Mouse (Mus musculus) MEL (cell line): ENCODE data around the gene Pigt. TPM values are rescaled to one million over a fixed set of nuclear protein-coding genes. Genes with fewer than 3 reads are reported as not detected.
A peak's percentile ranks its signal among the peaks of the same experiment; 100 is the strongest.

Experiments
- DNase-seq: peaks from one replicate; pipeline ENCODE4 v3.0.0; 2011; ENCODE audit warnings: low read depth, low spot score
- H3K27ac ChIP-seq: 2 replicates; pipeline ENCODE4 v1.5.1; 2012; ENCODE audit warnings: low read depth, mild to moderate bottlenecking, control low read depth, low read length, moderate library complexity; ENCODE audit not compliant: control insufficient read depth
- H3K27me3 ChIP-seq, 2 experiments: fragments of 150-350 bp in 1 of 2; sonication (generic) in 1 of 2; 2 replicates each; pipeline ENCODE4 v1.6.1; 2012; ENCODE audit warnings: low read length in 2 of 2, mild to moderate bottlenecking in 2 of 2, improper control_type of control experiment in 1 of 2, moderate library complexity in 1 of 2; ENCODE audit not compliant: insufficient read depth in 2 of 2, control insufficient read depth in 1 of 2
- H3K36me3 ChIP-seq, 2 experiments: 2 replicates each; pipeline ENCODE4 v1.6.1; 2012 to 2014; ENCODE audit warnings: low read length in 2 of 2, improper control_type of control experiment in 1 of 2, inconsistent platforms in 1 of 2, mild to moderate bottlenecking in 1 of 2; ENCODE audit not compliant: insufficient read depth in 2 of 2, control insufficient read depth in 1 of 2
- H3K4me1 ChIP-seq, 2 experiments: fragments of 150-350 bp in 1 of 2; sonication (generic) in 1 of 2; 2 replicates each; pipeline ENCODE4 v1.6.1; 2012; ENCODE audit warnings: low read length in 2 of 2, improper control_type of control experiment in 1 of 2, mild to moderate bottlenecking in 1 of 2; ENCODE audit not compliant: insufficient read depth in 2 of 2, control insufficient read depth in 1 of 2
- H3K4me3 ChIP-seq, 2 experiments: fragments of 150-350 bp in 1 of 2; sonication (generic) in 1 of 2; 2 replicates each; pipeline ENCODE4 v1.5.1; 2012; ENCODE audit warnings: low read depth in 2 of 2, low read length in 2 of 2, mild to moderate bottlenecking in 2 of 2, moderate library complexity in 2 of 2, control low read depth in 1 of 2, improper control_type of control experiment in 1 of 2; ENCODE audit not compliant: control insufficient read depth in 1 of 2, insufficient read depth in 1 of 2
- H3K79me2 ChIP-seq: 2 replicates; pipeline ENCODE4 v1.6.1; 2012; ENCODE audit warnings: mild to moderate bottlenecking, low read length, moderate library complexity; ENCODE audit not compliant: control insufficient read depth, poor library complexity, insufficient read depth
- H3K9ac ChIP-seq: 2 replicates; pipeline ENCODE4 v1.6.1; 2012; ENCODE audit warnings: low read depth, mild to moderate bottlenecking, control low read depth, low read length, moderate library complexity; ENCODE audit not compliant: control insufficient read depth, poor library complexity, severe bottlenecking
- H3K9me3 ChIP-seq: fragments of 150-350 bp; sonication (generic); replicated peaks from 2 replicates; pipeline ENCODE4 v1.6.1; 2012; ENCODE audit warnings: mild to moderate bottlenecking, low read length, improper control_type of control experiment, moderate library complexity; ENCODE audit not compliant: insufficient read depth
- BHLHE40 ChIP-seq: IDR thresholded peaks from 2 replicates; pipeline ENCODE4 v1.6.1; 2012; ENCODE audit warnings: low read depth, mild to moderate bottlenecking, inconsistent platforms, low read length, improper control_type of control experiment, borderline replicate concordance
- CHD1 ChIP-seq: IDR thresholded peaks from 2 replicates; pipeline ENCODE4 v1.6.1; 2012; ENCODE audit warnings: low read depth, mild to moderate bottlenecking, inconsistent platforms, low read length, improper control_type of control experiment
- CHD2 ChIP-seq: IDR thresholded peaks from 2 replicates; pipeline ENCODE4 v1.6.1; 2011; ENCODE audit warnings: low read length, improper control_type of control experiment
- CTCF ChIP-seq, 3 experiments: IDR thresholded peaks in 2 of 3; conservative IDR thresholded peaks in 1 of 3; 2 replicates each; pipeline ENCODE4 v1.5.1; 2011 to 2012; ENCODE audit warnings: low read length in 3 of 3, low read depth in 2 of 3, mild to moderate bottlenecking in 2 of 3, improper control_type of control experiment in 1 of 3, inconsistent platforms in 1 of 3, mixed read lengths in 1 of 3, moderate library complexity in 1 of 3; ENCODE audit not compliant: control insufficient read depth in 1 of 3, insufficient read depth in 1 of 3, poor library complexity in 1 of 3, severe bottlenecking in 1 of 3
- E2F4 ChIP-seq: IDR thresholded peaks from 2 replicates; pipeline ENCODE4 v1.6.1; 2011; ENCODE audit warnings: low read depth, low read length, improper control_type of control experiment, borderline replicate concordance
- ELF1 ChIP-seq: IDR thresholded peaks from 2 replicates; pipeline ENCODE4 v1.6.1; 2014; ENCODE audit warnings: low read depth, mild to moderate bottlenecking, inconsistent platforms, low read length, improper control_type of control experiment, moderate library complexity
- EP300 ChIP-seq, 2 experiments: IDR thresholded peaks; 2 replicates each; pipeline ENCODE4 v1.6.1; 2011; ENCODE audit warnings: improper control_type of control experiment in 2 of 2, low read length in 2 of 2, low read depth in 1 of 2, mild to moderate bottlenecking in 1 of 2
- GABPA ChIP-seq: IDR thresholded peaks from 2 replicates; pipeline ENCODE4 v1.6.1; 2012; ENCODE audit warnings: low read depth, mild to moderate bottlenecking, inconsistent platforms, low read length, improper control_type of control experiment, moderate library complexity
- HCFC1 ChIP-seq: IDR thresholded peaks from 2 replicates; pipeline ENCODE4 v1.6.1; 2012; ENCODE audit warnings: low read depth, mild to moderate bottlenecking, inconsistent platforms, low read length, improper control_type of control experiment, moderate library complexity
- MAFK ChIP-seq: IDR thresholded peaks from 2 replicates; pipeline ENCODE4 v1.6.1; 2011; ENCODE audit warnings: low read depth, mild to moderate bottlenecking, low read length, improper control_type of control experiment, borderline replicate concordance
- MAX ChIP-seq: IDR thresholded peaks from 2 replicates; pipeline ENCODE4 v1.6.1; 2011; ENCODE audit warnings: low read length, improper control_type of control experiment
- MAZ ChIP-seq: IDR thresholded peaks from 2 replicates; pipeline ENCODE4 v1.6.1; 2012; ENCODE audit warnings: low read depth, mild to moderate bottlenecking, inconsistent platforms, low read length, improper control_type of control experiment
- MXI1 ChIP-seq: IDR thresholded peaks from 2 replicates; pipeline ENCODE4 v1.6.1; 2011; ENCODE audit warnings: mild to moderate bottlenecking, low read depth, low read length, improper control_type of control experiment
- MYB ChIP-seq: IDR thresholded peaks from 2 replicates; pipeline ENCODE4 v1.6.1; 2011; ENCODE audit warnings: mild to moderate bottlenecking, low read depth, low read length, improper control_type of control experiment
- MYC ChIP-seq: IDR thresholded peaks from 2 replicates; pipeline ENCODE4 v1.6.1; 2011; ENCODE audit warnings: low read depth, mild to moderate bottlenecking, low read length, improper control_type of control experiment, moderate library complexity
- NELFE ChIP-seq: IDR thresholded peaks from 2 replicates; pipeline ENCODE4 v1.6.1; 2011; ENCODE audit warnings: low read depth, low read length, improper control_type of control experiment
- NRF1 ChIP-seq: IDR thresholded peaks from 2 replicates; pipeline ENCODE4 v1.6.1; 2014; ENCODE audit warnings: low read depth, mild to moderate bottlenecking, inconsistent platforms, low read length, improper control_type of control experiment, moderate library complexity; ENCODE audit not compliant: poor library complexity, insufficient read depth, severe bottlenecking
- POLR2A ChIP-seq, 2 experiments: IDR thresholded peaks; 2 replicates each; pipeline ENCODE4 v1.6.1; 2011 to 2012; ENCODE audit warnings: low read length in 2 of 2, mild to moderate bottlenecking in 2 of 2, control low read depth in 1 of 2, improper control_type of control experiment in 1 of 2, low read depth in 1 of 2, moderate library complexity in 1 of 2; ENCODE audit not compliant: control insufficient read depth in 1 of 2, insufficient read depth in 1 of 2, poor library complexity in 1 of 2
- POLR2AphosphoS2 ChIP-seq: IDR thresholded peaks from 2 replicates; pipeline ENCODE4 v1.6.1; 2011; ENCODE audit warnings: low read length, improper control_type of control experiment
- POLR2AphosphoS5 ChIP-seq: IDR thresholded peaks from 2 replicates; pipeline ENCODE4 v1.6.1; 2012; ENCODE audit warnings: low read depth, borderline replicate concordance, mild to moderate bottlenecking, inconsistent platforms, low read length, moderate library complexity, mixed read lengths
- RAD21 ChIP-seq: IDR thresholded peaks from 2 replicates; pipeline ENCODE4 v1.6.1; 2011; ENCODE audit warnings: mild to moderate bottlenecking, low read depth, low read length, improper control_type of control experiment
- SIN3A ChIP-seq: IDR thresholded peaks from 2 replicates; pipeline ENCODE4 v1.6.1; 2012; ENCODE audit warnings: low read length, improper control_type of control experiment, inconsistent platforms
- SMC3 ChIP-seq: IDR thresholded peaks from 2 replicates; pipeline ENCODE4 v1.6.1; 2011; ENCODE audit warnings: low read depth, low read length, improper control_type of control experiment
- TAL1 ChIP-seq: IDR thresholded peaks from 2 replicates; pipeline ENCODE4 v1.6.1; 2012; ENCODE audit warnings: mild to moderate bottlenecking, inconsistent platforms, low read length, moderate library complexity, mixed read lengths
- TBP ChIP-seq: IDR thresholded peaks from 2 replicates; pipeline ENCODE4 v1.8.0; 2011; ENCODE audit warnings: low read depth, low read length, improper control_type of control experiment
- USF1 ChIP-seq: IDR thresholded peaks from 2 replicates; pipeline ENCODE4 v1.6.1; 2014; ENCODE audit warnings: low read depth, mild to moderate bottlenecking, inconsistent platforms, low read length, improper control_type of control experiment, moderate library complexity
- ZC3H11A ChIP-seq: IDR thresholded peaks from 2 replicates; pipeline ENCODE4 v1.6.1; 2012; ENCODE audit warnings: low read depth, mild to moderate bottlenecking, inconsistent platforms, low read length, improper control_type of control experiment
- ZMIZ1 ChIP-seq: IDR thresholded peaks from 2 replicates; pipeline ENCODE4 v1.6.1; 2012; ENCODE audit warnings: low read depth, mild to moderate bottlenecking, inconsistent platforms, low read length, improper control_type of control experiment, moderate library complexity
- polyA plus RNA-seq, 2 experiments: library from polyadenylated mRNA; stranded (reverse) in 1 of 2; unstranded in 1 of 2; fragments of >175 nt in 1 of 2; fragments of >200 nt in 1 of 2; gene quantifications; 2 replicates each; pipeline versions ENCODE4 v1.2.1 to v1.2.4; 2012; ENCODE audit warnings: low replicate concordance in 2 of 2, low read depth in 1 of 2; ENCODE audit not compliant: insufficient read length in 2 of 2, insufficient read depth in 1 of 2, missing spikeins in 1 of 2
- total RNA-seq: library from RNA; depleted of rRNA; stranded (reverse); fragments of 300-350 nt; gene quantifications from 2 replicates; pipeline ENCODE4 v1.2.3, GENCODE M21; 2012

The Pigt gene
- total and polyA plus RNA-seq, 3 experiments, result 39.8 to 115 TPM; not detected in 1

- peak; percentile 85 for DNase-seq
- no peak for TF ChIP-seq GABPA
- TF ChIP-seq RAD21, result peak; percentile 52
- no peak for TF ChIP-seq TAL1
- no peak for TF ChIP-seq NRF1
- no peak for TF ChIP-seq CHD2
- no peak for TF ChIP-seq MYB
- no peak for TF ChIP-seq MAZ
- TF ChIP-seq USF1, result no peak
- TF ChIP-seq ZMIZ1, result no peak
- no peak for TF ChIP-seq E2F4
- TF ChIP-seq SIN3A, result no peak
- no peak for TF ChIP-seq POLR2A (IDR thresholded peaks at IDR 0.05; ENCODE audit: control insufficient read depth in 1 of 2, insufficient read depth in 1 of 2, low read depth in 1 of 2, low read length in 2 of 2, poor library complexity in 1 of 2)
- no peak for TF ChIP-seq BHLHE40
- no peak for TF ChIP-seq NELFE
- TF ChIP-seq CHD1, result no peak
- peak; percentile 57 for TF ChIP-seq SMC3
- no peak for TF ChIP-seq ELF1
- no peak for TF ChIP-seq TBP
- TF ChIP-seq MAFK, result no peak
- TF ChIP-seq CTCF (IDR thresholded peaks at IDR 0.05 in 2 of 3, conservative IDR thresholded peaks at IDR 0.05 in 1 of 3; ENCODE audit: control insufficient read depth in 1 of 3, insufficient read depth in 1 of 3, low read depth in 2 of 3, low read length in 3 of 3, poor library complexity in 1 of 3, severe bottlenecking in 1 of 3), result peak; percentile 75 to 79 (median 76)
- 0 out of 2 replicates have a peak, but pooled peaks have one; percentile 24 for TF ChIP-seq HCFC1
- TF ChIP-seq MAX, result no peak
- no peak for TF ChIP-seq MXI1
- no peak for TF ChIP-seq EP300 (IDR thresholded peaks at IDR 0.05; ENCODE audit: low read depth in 1 of 2, low read length in 2 of 2)
- TF ChIP-seq POLR2AphosphoS5, result no peak
- no peak for TF ChIP-seq MYC
- TF ChIP-seq POLR2AphosphoS2, result no peak
- no peak; the same call in 1 of the 2 replicates for TF ChIP-seq ZC3H11A
- Histone ChIP-seq H3K36me3 (peaks cover 0 to 17% of the 10 kb centered on the region in 2 experiments; a peak in 3 of 4 replicates), H3K9me3 (no peaks in the 10 kb centered on the region), H3K9ac (no peak overlapping the region), H3K4me1 (peaks cover 10 to 16% of the 10 kb centered on the region in 2 experiments; a peak in 3 of 4 replicates), H3K79me2 (no peaks in the 10 kb centered on the region), H3K4me3 (no peak overlapping the region), H3K27ac (no peak overlapping the region), H3K27me3 (no peaks in the 10 kb centered on the region)
Measured at GRCm38 (mm10) chr2:164470254-164470653, 27.1 kb upstream of the Pigt start.
